Mouse (Mus musculus) frontal cortex, postnatal 10 days (tissue): Measurements from ENCODE around the gene Ltbp1.

Experiments used
- DNase-seq, 2 experiments: peaks; one replicate each; pipeline ENCODE4 v3.0.0; 2022; ENCODE audit warnings: low spot score in 2 of 2, mixed read lengths in 1 of 2

Ltbp1 gene

GRCm38 (mm10) chr17:75004820-75005219 is 548 bp upstream of the Ltbp1 start:
- peak; percentile 57 to 75 for DNase-seq

GRCm38 (mm10) chr17:75005685-75006680 is 615 bp downstream of the Ltbp1 start:
- DNase-seq, result peak in 1 of 2 experiments; percentile 39

GRCm38 (mm10) chr17:75010955-75011354 is 5.6 kb downstream of the Ltbp1 start:
- no peak for DNase-seq

DNA sequence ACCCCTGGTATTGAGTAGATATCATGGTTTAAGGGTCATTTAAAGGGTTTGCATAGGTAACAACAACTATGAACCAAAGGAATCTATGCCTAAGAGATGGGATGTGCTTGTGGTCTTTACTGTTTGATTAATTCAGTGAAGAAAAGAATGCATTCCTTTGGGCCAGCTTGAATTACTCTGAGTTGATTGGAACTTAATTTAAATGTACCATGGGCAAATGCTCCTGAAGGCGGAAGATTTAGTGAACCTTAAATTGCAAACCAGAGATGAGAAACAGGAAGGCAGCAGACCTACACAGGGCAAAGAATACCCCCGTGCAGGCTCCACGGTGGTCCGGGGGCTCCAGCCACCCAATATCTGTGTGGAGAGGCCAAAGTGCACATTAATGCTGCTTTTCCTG is 7.8 kb downstream of the Ltbp1 start:
- no peak for DNase-seq

DNA sequence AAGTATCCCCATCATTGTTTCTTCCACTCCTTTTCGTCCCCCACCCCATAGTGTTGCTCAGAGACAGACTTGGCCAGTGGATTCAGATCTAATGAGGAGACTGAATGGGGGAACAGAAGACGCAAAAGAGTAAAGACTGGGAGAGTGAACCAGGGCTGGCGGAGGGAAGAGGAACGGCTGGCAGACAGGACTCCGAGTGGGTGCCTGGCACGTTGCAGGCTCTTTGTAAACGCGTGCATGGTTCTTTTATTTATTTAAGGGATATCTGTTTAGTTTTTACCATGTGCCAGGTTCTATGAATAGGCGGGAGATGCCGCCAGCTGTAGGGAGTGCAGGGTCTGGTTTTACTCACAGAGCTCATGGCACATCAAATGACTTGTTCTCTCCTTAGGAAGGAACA is 8.5 kb downstream of the Ltbp1 start:
- DNase-seq, result peak in 1 of 2 experiments; percentile 26

DNA sequence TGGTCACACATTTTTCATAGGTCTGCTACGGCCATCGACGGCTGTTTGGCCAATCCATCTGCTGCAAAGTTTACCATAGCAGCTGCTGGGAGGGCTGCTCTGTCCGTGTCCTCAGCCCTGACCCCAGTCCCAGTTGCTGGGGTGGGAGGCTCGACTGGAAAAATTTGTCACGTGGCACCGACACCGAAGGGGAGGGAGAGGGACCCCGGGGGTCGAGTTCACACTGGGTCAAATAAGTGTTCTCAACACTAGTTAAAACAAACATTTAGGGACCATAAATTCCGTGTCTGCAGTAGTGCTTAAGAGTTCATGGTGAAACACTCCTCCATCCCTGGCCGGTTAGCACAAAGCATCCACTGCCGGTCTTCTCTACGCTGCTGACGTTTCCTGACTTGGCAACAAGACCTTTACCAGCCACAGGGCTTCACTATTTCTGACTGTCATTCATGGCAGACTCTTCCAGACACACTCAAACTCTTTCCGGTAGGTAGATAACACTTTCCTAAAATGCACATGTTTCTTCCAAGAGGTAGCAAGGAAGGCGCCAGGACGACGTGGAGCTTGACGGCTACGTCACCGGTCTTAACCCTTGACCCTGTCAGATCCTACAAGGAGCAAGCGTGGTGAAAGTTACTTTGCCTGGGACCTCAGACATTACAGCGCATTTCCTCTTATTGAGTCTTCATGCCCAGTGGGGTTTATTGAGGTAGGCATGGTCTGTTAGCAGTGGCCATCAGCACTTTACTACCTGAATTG is 9.4 kb downstream of the Ltbp1 start:
- DNase-seq, result no peak

DNA sequence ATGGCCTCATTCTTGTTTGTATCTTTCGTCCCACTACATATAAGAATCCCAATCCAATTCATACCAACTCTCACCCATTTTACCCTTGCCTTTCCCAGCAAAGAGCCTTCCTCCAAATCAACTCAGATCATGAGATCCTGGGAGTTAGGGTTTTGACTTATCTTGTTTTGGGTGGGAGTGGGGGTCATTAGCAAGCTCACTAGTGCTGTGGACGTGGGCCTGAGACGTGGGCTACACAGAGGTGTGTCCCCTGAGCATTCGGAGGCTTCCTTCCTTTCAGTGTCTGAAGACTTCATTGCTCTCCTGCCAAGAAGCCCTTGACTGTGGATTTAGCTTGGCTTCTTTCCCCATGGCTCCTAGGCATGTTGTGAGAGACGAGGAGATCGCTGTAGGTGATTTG is 10.2 kb downstream of the Ltbp1 start:
- no peak for DNase-seq

DNA sequence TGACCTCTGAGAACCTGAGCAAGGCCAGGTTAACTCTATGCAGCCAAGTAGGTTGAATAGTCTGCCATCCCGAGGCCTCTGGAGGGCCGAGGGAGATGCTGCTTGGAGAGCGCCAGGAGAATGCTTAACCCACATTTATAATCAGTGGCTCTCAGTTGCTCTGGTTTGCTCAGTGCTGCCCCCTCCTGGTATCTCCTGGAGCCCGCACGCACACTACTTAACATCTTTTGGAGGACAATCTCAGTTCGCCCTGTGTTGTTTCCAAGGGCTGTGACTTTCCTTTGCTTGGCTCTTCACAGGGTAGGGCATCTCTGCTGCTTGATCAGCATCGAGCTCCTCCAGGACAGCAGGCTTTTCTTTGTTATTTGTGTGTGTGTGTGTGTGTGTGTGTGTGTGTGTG is 12.1 kb downstream of the Ltbp1 start:
- peak; percentile 13 to 19 for DNase-seq

DNA sequence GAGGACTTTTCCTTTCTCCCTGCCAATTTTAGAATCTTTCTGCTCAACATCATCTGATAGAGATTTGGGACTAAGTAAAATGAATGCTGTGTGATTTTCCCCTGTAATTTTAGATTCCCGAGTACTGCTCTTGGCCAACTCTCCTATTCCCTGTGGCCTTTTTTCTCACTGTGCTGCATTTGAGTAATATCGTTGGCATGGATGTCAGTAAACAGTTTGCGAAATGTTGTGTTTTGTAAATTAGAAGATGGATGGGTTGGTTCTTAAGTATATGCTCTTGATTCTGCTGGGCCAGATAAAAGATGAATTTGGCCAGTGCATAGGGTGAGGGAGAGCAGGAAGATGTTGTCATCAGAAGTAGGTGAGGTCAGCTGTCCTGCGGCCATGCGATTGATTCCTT is 12.8 kb downstream of the Ltbp1 start:
- DNase-seq, result no peak

DNA sequence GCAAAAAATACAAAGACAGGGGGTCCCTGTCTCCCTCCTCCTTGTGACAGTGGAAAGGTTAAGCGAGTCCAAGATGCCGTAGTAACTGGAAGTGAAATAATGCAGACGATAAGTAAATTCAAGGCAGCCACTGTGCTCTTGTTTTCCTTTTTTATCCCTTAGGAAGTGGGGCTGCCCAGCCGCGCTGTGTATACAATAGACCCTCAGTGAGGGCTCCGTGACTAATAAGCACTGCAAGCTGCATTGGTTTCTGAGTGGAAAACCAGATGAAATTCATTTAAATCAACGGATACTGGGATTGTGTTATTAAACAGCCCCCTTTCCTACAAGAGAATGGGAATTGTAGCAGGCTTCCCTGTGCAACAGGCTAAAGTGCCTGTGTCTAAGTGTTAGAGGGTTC is 14.7 kb downstream of the Ltbp1 start:
- no peak for DNase-seq

GRCm38 (mm10) chr17:75020619-75021018 is 15.3 kb downstream of the Ltbp1 start:
- no peak for DNase-seq

GRCm38 (mm10) chr17:75027358-75028131 is 22.2 kb downstream of the Ltbp1 start:
- DNase-seq, result peak in 1 of 2 experiments; percentile 21

GRCm38 (mm10) chr17:75033356-75033755 is 28.0 kb downstream of the Ltbp1 start:
- no peak for DNase-seq

GRCm38 (mm10) chr17:75033872-75034615 is 28.7 kb downstream of the Ltbp1 start:
- DNase-seq, result no peak

- DNase-seq, result no peak
Observed at GRCm38 (mm10) chr17:75036881-75037280, 31.5 kb downstream of the Ltbp1 start.

GRCm38 (mm10) chr17:75039017-75039416 is 33.6 kb downstream of the Ltbp1 start:
- no peak for DNase-seq

DNA sequence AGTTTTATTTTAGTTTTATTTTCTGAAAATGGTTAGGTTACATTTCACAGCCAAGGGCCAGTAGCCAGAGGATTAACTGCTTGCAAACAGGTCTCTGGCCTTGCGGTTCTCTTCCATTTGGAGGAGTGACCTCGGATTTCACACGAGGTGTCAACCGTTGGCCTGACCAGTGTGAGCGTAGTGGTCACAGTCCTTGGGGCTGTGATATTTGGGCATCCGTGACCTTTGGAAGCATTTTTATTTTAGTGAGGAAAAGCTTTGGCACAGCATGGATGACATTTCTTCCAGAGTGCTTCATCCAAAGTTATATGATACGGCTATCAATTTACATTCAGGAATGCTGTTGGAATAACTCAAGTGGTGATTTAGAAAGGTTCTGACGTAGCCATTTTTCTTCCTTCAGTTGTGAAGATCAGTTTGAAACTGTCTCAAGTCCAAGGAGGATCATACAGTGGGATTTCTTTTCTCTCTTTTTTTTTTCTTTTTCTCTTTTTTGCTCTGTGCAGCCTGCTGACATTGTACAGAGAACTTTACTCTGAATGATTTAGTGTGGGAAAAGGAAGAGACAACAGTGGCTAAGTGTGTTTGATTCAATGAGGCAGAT is 44.1 kb downstream of the Ltbp1 start:
- no peak for DNase-seq

DNA sequence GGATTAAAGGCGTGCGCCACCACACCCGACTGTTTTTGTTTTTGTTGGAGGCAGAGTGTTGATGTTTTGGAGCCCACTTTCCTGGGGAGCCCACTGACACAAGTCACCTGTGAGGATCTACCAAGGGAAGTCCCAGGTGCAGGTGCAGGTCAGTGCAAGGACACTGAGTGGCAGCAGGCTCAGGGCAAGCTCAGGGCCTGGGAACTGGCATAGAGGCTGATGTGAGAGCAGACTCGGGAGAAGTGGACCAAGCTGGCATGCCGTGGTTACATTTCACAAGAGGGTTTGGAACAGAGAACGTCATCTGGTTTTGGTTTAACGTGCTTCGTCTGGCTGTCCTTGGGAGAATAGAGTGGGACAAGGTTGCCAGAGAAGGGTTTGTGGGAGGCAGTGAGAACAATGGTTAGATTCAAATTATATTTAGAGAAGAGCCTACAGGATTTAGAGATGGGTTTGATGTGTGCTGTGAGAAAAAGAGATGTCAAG is 46.1 kb downstream of the Ltbp1 start:
- no peak for DNase-seq

- DNase-seq, result no peak
Observed at GRCm38 (mm10) chr17:75055235-75055634, 49.9 kb downstream of the Ltbp1 start.

DNA sequence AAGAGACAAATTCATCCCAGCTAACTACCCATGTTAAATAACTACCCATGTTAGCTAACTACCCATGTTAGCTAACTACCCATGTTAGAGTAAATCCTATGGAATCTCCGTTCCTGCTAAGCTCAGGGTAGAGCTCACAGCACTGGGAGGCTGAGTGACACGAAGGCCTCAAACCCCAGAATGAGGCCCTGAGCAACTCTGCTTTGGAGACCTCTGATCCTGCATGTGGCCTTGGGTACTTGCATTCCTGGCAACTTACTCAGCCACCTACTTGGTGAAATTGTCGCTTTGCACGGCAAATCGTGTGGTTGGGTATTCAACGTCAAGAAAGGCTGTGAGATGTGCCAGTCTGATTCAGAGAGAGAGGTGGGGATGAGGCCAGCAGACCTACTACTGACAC is 50.6 kb downstream of the Ltbp1 start:
- DNase-seq, result no peak

DNA sequence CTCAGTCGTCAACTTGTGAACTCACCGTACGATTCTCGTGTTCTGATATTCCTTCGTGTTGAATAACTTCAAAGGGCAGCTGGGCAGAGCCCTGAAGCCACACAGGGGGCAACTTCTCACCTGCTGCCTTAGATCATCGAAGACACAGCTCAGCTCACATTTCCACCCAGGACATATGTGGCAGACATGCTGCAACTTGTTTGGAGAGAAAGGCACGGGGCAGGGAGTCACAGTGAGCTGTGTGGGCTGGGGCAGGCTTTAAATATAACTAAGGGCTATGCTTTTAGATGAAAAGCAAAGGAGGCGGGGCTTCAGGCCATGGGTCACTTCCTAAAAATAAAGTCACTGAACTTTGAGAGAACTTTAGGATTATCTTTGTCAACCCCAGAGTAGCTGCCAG is 51.3 kb downstream of the Ltbp1 start:
- DNase-seq, result no peak
